Mouse (Mus musculus): ENCODE data around the gene Trp53bp1. TPM values are rescaled to one million over a fixed set of nuclear protein-coding genes. Genes with fewer than 3 reads are reported as not detected.

Gene Trp53bp1
- polyA plus RNA-seq, 1 experiment from 2014 or later: 229 TPM

DNA sequence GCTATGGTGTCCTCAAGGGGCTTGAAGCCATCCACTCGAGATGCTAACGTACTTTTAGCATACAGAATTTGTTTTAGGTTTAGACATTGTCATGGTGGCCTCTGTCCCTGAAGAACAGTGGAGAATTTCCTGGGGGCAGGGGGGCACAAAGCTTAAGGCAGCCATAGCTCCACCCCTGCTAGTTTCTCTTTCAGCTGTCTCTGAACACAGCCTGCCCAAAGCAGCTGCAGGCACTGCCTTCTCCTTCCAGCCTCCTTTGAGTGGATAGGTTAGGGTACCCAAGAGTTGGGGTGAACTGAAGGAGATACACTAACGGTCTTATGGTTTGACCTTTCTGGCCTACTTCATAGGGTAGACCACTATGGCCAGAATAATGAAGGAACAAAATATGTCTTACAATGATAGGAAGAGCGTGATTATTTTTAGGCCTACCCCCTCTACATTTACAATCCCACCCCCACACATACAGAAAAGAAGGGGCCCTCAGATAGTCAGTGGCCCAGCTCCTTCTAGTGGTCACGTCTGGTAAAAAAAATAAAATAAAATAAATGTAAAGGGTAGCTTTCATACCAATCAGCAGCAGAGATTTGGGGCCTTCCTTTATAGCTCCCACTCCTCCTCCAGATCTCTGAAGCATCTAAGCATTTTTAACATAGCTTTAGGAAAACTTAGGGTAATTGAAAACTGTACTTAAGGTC, 21.3 kb upstream of the Trp53bp1 start:
- Histone ChIP-seq H3K9ac (replicated peaks) (no peak overlapping the region), H3K4me3 (replicated peaks) (no peak overlapping the region), H3K27me3 (no peaks in the 10 kb centered on the region), H3K36me3 (no peaks in the 10 kb centered on the region), H3K4me2 (replicated peaks) (no peak overlapping the region), H3K9me3 (no peaks in the 10 kb centered on the region), H3K4me1 (replicated peaks) (peaks cover 73% of the 10 kb centered on the region), H3K27ac (no peak overlapping the region; the same call in 1 of the 2 replicates)
- ATAC-seq: no peak
- WGBS: 70% methylated on average over 5 of the region's 5 CpGs

GRCm38 (mm10) chr2:121289730-121290540, 18.7 kb upstream of the Trp53bp1 start:
- 3% methylated on average over 36 of the region's 36 CpGs for WGBS
- peak; percentile 73 for ATAC-seq

DNA sequence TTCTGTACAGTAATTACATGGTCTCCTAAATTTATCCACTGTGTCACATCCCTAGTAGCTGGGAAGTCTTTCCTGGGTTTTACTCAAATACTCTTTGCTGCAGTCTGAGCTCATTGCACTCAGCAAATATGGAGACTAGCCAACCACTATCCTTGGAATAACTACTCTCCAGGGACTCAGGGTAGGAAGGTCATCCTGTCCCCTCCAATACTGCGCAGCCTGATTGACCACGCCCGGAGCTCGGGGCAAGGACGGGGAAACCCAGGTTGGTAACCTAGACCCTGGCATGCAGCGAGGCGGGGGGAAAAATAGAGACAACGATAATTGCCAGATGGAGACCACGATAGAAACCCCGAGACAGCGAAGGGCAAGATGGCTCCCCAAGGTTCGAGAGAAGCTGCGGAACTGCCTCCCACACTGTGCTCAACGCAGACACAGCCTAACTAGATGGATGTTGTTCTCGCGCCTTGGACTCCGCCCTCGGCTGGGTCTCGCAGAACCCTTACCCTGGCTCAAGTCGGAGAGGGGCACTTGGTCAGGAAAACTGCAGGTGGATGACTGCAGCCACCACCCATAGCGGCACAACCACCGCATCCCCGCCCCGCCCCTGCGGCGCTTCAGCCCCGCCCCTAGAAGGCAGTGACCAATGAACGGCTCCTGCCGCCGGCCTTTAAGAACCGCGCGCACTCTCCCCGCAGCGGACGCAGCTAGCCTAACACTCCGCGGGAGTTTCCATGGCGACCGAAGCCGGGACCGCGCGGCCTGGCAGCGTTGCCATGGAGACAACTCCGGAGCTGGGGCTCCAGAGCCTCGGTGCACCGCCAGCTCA, 17.9 kb upstream of the Trp53bp1 start, which contains the start of gene Map1a:
TSS of gene Map1a (plus strand) at position 700 of the 829 bp plus-strand sequence.
- Histone ChIP-seq H3K27me3 (no peaks in the 10 kb centered on the region), H3K9ac (replicated peaks) (peak within 1 kb of the TSS; percentile 70), H3K27ac (peak within 1 kb of the TSS; percentile 88), H3K4me1 (replicated peaks) (peaks cover 46% of the 10 kb centered on the region), H3K4me2 (replicated peaks) (peak within 1 kb of the TSS; percentile 70), H3K9me3 (no peaks in the 10 kb centered on the region), H3K36me3 (no peaks in the 10 kb centered on the region), H3K4me3 (replicated peaks) (peak within 1 kb of the TSS; percentile 62)
- WGBS: under 1% methylated on average over 48 of the region's 48 CpGs
- peak; percentile 97 for ATAC-seq

More at GRCm38 (mm10) chr2:121289730-121290540, 18.7 kb upstream of the Trp53bp1 start:
- Histone ChIP-seq H3K9me3 (no peaks in the 10 kb centered on the region), H3K27me3 (no peaks in the 10 kb centered on the region), H3K27ac (peak overlapping the region; percentile 75), H3K4me1 (replicated peaks) (peaks cover 54% of the 10 kb centered on the region), H3K36me3 (no peaks in the 10 kb centered on the region), H3K4me3 (replicated peaks) (peak overlapping the region; percentile 62), H3K4me2 (replicated peaks) (peak overlapping the region; percentile 70), H3K9ac (replicated peaks) (peak overlapping the region; percentile 56)

DNA sequence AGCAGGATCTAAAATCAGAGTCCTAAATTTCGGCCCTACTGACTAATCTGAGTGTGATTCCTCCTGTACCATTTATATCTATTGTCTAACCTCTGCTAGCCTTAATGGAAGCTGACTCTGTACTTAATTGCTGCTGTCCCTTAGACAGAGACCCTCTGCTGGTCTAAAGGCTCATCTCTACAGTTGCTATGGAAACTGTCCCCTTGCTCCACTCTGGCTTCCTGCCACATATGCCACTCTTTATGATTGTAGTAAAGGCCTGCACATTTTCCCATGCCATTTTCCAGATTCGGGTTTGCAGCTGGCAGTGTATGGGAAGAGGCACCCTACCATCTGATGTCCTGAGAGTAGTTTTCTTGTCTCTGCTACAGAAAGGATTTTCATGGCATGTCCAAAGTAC, 16.6 kb upstream of the Trp53bp1 start:
- ATAC-seq: 0 out of 2 replicates have a peak, but pooled peaks have one; percentile 18
- H3K4me2 ChIP-seq (replicated peaks): peak overlapping the region; percentile 70
- no peaks in the 10 kb centered on the region for H3K27me3 ChIP-seq
- peaks cover 39% of the 10 kb centered on the region for H3K4me1 ChIP-seq (replicated peaks)
- H3K9ac ChIP-seq (replicated peaks): 0 out of 2 replicates have a peak overlapping the region, but pooled peaks have one; percentile 70
- 39% methylated on average over 2 of the region's 2 CpGs for WGBS
- no peak overlapping the region for H3K4me3 ChIP-seq (replicated peaks)
- no peaks in the 10 kb centered on the region for H3K36me3 ChIP-seq
- no peaks in the 10 kb centered on the region for H3K9me3 ChIP-seq
- peak overlapping the region; percentile 88 for H3K27ac ChIP-seq

- H3K27me3 ChIP-seq: no peaks in the 10 kb centered on the region
- peak overlapping the region; percentile 84 for H3K4me3 ChIP-seq (replicated peaks)
- peak overlapping the region; percentile 45 for H3K9ac ChIP-seq (replicated peaks)
- peak; percentile 34 for ATAC-seq
- H3K27ac ChIP-seq: peak overlapping the region; percentile 99
- H3K9me3 ChIP-seq: no peaks in the 10 kb centered on the region
- H3K4me2 ChIP-seq (replicated peaks): peak overlapping the region; percentile 53
- 9% methylated on average over 4 of the region's 4 CpGs for WGBS
- H3K4me1 ChIP-seq (replicated peaks): peaks cover 45% of the 10 kb centered on the region
- H3K36me3 ChIP-seq: peaks cover 31% of the 10 kb centered on the region
These were observed 815 bp upstream of the Trp53bp1 start for GRCm38 (mm10) chr2:121271928-121272516.

GRCm38 (mm10) chr2:121270521-121271235, 529 bp downstream of the Trp53bp1 start:
- under 1% methylated on average over 33 of the region's 35 CpGs for WGBS
- no peaks in the 10 kb centered on the region for H3K27me3 ChIP-seq
- ATAC-seq: peak; percentile 89

DNA sequence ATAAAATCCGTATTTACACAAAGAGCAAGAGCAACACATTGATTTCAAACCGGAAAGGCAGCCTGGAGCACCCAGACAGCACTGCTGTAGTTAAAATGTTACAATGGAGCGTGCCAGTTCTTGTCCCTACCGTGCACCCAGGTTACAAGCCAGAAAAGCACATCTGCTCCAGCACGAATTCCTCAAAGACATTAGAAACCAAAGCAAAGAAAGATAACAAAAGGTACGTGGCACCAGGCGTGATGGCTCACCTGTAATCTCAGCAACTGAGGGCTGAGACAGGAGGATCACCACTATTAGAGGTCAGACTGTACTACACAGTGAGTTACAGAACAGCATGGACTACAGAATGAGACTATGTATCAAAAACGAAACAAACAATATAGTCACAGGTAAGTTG, 2.8 kb downstream of the Trp53bp1 start:
- peak overlapping the region; percentile 4; the same call in 1 of the 2 replicates for H3K4me3 ChIP-seq (replicated peaks)
- no peak for ATAC-seq
- peaks cover 54% of the 10 kb centered on the region for H3K4me1 ChIP-seq (replicated peaks)
- 79% methylated on average over 8 of the region's 8 CpGs for whole genome bisulfite sequencing
- no peaks in the 10 kb centered on the region for H3K27me3 ChIP-seq
- H3K9ac ChIP-seq (replicated peaks): peak overlapping the region; percentile 44; the same call in 1 of the 2 replicates
- no peaks in the 10 kb centered on the region for H3K9me3 ChIP-seq
- H3K36me3 ChIP-seq: peaks cover 54% of the 10 kb centered on the region
- H3K4me2 ChIP-seq (replicated peaks): peak overlapping the region; percentile 79
- no peak overlapping the region for H3K27ac ChIP-seq

More at GRCm38 (mm10) chr2:121270521-121271235, 529 bp downstream of the Trp53bp1 start:
- peak overlapping the region; percentile 91 for H3K9ac ChIP-seq (replicated peaks)
- peak overlapping the region; percentile 84 for H3K4me3 ChIP-seq (replicated peaks)
- no peaks in the 10 kb centered on the region for H3K9me3 ChIP-seq
- peak overlapping the region; percentile 79 for H3K4me2 ChIP-seq (replicated peaks)
- peak overlapping the region; percentile 99 for H3K27ac ChIP-seq
- H3K4me1 ChIP-seq (replicated peaks): peaks cover 51% of the 10 kb centered on the region
- H3K36me3 ChIP-seq: peaks cover 36% of the 10 kb centered on the region

- 96% methylated on average over 2 of the region's 2 CpGs for WGBS
- no peak overlapping the region for H3K4me2 ChIP-seq (replicated peaks)
- no peaks in the 10 kb centered on the region for H3K4me1 ChIP-seq (replicated peaks)
- H3K9me3 ChIP-seq: no peaks in the 10 kb centered on the region
- no peak overlapping the region for H3K9ac ChIP-seq (replicated peaks)
- H3K27me3 ChIP-seq: no peaks in the 10 kb centered on the region
- no peak for ATAC-seq
- peaks cover 94% of the 10 kb centered on the region for H3K36me3 ChIP-seq
- H3K27ac ChIP-seq: no peak overlapping the region
- H3K4me3 ChIP-seq (replicated peaks): no peak overlapping the region
These were observed 21.4 kb downstream of the Trp53bp1 start for GRCm38 (mm10) chr2:121249758-121250157.

GRCm38 (mm10) chr2:121244099-121244498, 27.1 kb downstream of the Trp53bp1 start:
- H3K27me3 ChIP-seq: no peaks in the 10 kb centered on the region
- H3K4me1 ChIP-seq (replicated peaks): no peaks in the 10 kb centered on the region
- ATAC-seq: no peak
- H3K36me3 ChIP-seq: peaks cover 88% of the 10 kb centered on the region
- 90% methylated on average over 5 of the region's 5 CpGs for WGBS
- H3K4me2 ChIP-seq (replicated peaks): no peak overlapping the region
- H3K27ac ChIP-seq: no peak overlapping the region
- no peak overlapping the region for H3K9ac ChIP-seq (replicated peaks)
- H3K9me3 ChIP-seq: no peaks in the 10 kb centered on the region
- H3K4me3 ChIP-seq (replicated peaks): no peak overlapping the region

DNA sequence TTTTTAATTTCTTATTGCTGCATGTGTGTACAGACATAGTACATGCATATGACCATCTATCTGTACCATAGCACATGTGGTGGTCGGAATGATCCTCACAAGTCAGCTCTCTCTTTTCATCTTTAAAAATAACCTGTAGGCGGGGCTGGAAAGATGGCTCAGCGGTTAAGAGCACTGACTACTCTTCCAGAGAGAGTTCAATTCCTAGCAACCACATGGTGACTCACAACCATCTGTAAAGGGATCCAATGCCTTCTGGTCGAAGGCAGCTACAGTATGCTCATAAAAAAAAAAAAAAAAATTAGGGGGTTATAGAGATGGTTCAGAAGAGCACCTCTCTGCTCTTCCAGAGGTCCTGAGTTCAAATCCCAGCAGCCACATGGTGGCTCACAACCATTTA, 31.8 kb downstream of the Trp53bp1 start:
- ATAC-seq: no peak
- 92% methylated on average over 4 of the region's 4 CpGs for WGBS
- H3K4me2 ChIP-seq (replicated peaks): no peak overlapping the region
- H3K36me3 ChIP-seq: peaks cover 84% of the 10 kb centered on the region
- no peaks in the 10 kb centered on the region for H3K27me3 ChIP-seq
- H3K27ac ChIP-seq: no peak overlapping the region
- H3K4me3 ChIP-seq (replicated peaks): no peak overlapping the region
- no peaks in the 10 kb centered on the region for H3K9me3 ChIP-seq
- no peak overlapping the region for H3K9ac ChIP-seq (replicated peaks)
- no peaks in the 10 kb centered on the region for H3K4me1 ChIP-seq (replicated peaks)
